Mouse (Mus musculus) layer of hippocampus, adult 9-10 months (tissue): ENCODE results near the gene Dok4.
"Not testable (repeated sequence)": the region's sequence is repeated elsewhere in the genome, so short reads cannot be mapped to it uniquely, and the experiment has no call there.

Experiments used
- DNase-seq: peaks from one replicate; pipeline ENCODE4 v3.0.0; 2022; ENCODE audit warnings: low spot score

The Dok4 gene

DNA sequence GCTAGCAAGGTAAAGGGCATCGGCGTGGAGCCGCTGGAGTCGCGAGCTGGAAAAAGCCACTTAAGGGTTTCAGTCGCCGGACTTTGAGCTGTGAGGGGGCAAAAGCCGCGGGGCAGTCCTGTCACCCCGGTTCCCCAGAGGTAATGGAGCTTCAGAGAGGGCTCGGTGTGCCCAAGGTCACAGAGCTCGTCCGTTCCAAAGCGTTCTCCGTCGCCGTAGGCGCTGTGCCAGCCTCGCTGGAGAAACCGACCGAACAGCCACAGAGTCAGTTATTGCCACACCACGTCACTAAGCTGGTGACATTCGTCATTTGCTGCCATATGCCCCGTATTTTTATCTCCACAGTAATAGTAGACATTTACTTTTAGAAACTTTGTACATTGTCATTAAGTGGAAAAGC lies 37.5 kb downstream of the Dok4 start:
- peak; percentile 58 for DNase-seq

DNA sequence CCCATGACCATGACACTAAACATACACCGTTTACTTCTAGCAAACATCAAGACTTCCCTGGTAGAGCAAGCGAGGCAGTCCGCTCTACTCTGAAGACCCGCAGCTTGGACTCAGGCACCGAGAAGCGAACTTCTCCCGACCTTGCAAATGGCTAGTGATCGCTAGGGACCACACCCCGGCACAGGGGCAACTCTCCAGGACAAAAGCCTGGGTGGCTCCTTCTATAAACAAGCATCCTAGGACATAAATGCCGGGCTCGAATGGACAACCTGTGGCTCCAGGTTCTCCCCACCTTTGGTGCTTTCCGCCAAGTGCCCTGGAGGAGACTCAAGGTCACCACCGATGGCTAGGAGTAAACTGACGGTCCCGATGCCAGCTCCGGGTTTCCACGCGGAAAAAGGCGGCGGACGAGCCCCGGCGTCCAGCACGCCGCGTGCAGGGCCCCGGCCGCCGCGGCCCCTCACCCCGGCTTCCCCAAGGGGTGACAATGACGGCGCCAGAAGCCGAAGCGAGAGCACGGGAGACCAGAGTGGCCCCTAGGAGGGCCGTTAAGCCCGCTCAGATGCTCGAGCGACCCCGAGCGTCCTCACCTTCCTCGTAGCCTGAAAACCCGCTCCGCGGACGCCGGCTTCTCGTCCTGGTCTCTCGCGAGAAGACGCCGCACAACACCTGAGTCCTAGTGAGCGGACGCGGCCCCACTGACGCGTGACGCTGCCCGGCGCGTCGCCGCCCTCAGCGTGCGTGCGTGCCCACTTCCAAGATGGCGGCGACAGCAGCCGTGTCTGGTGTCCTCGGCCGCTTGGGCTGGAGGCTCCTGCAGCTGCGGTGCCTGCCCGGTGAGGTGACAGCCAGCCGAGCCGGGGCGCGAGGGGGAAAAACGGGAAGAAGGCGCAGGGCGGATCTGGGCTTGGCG lies 38.2 kb downstream of the Dok4 start, which contains the start of the genes Coq9 and Ciapin1:
Gene Coq9, plus strand, starts transcription at position 660 of the 913 bp plus-strand sequence.
Gene Ciapin1, minus strand, starts transcription at position 697 of the 913 bp plus-strand sequence.
- peak; percentile 83 for DNase-seq

DNA sequence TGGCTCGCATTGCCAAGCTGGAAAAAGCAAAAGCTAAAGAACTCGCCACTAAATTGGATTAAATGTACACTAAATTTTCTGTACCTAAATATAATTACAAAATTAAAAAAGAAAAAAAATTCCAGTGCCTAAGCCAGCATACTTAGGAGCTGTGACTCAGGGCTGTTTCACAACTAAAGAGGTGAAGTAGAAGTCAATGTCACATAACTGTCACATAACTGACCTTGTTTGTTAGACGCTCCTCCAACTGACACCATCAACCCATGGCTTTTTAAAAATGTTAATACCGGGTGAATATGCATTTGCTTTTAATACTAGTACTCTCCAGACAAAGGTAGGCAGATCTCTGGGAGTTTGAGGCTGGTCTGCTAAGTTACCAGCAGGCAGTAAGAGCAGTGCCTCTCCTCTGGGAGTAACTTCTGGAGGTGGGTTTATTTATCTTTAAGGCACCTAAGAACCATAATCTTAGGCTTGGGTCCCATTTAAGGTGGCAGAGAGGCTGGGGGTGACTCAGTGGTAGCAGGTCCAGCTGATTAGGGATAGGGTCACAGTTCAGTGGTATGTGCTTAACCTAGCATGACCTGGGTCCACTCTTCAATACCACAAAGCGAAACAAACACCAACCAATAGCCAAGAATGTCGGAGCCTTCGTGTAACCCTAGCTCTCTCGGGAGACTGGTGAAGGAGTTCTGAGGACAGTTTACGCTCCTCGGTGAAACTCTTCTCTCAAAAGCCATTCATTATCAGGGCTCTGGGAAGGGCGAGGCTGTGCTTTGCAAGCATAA lies 39.5 kb downstream of the Dok4 start:
- DNase-seq = no peak

- not testable (repeated sequence) for DNase-seq
These were observed 40.4 kb downstream of the Dok4 start for GRCm38 (mm10) chr8:94835751-94836150.

DNA sequence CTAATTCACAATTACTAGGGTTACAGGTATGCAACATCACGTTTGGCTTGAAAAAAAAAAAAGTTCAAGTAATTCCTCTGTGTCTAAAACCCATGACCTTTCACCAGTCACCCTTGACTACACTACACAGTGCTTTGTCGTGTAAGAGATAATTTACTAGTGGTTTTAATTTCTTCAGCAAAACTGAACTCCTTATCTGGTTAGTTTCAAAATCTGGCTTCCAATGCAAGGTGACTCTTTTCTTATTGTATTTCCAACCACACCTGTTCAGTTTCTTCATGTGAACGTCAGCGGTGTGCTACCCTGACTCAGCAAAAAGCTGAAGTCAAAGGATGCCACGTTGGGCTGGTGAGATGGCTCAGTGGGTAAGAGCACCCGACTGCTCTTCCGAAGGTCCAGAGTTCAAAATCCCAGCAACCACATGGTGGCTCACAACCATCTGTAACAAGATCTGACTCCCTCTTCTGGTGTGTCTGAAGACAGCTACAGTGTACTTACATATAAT lies 42.2 kb downstream of the Dok4 start:
- DNase-seq = not testable (repeated sequence)

DNA sequence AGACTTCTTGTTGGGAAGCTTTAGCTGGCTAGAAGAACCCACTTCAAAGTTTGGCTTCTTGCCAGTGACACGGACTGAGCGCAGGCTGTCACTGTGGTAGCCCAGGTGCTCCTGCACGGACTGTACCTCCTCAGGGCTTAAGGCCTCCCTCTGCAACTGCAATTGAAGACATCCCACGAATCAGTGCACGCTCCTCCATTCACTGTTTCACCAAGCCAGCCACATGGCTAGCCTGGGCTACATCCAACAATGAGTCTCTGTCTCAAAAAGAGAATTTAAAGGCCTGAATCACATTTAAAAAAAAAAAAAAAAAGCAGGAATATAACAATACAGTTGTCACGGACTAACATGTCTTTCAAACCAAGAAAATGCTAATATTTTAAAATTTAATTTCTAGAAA lies 47.8 kb downstream of the Dok4 start:
- DNase-seq = no peak

DNA sequence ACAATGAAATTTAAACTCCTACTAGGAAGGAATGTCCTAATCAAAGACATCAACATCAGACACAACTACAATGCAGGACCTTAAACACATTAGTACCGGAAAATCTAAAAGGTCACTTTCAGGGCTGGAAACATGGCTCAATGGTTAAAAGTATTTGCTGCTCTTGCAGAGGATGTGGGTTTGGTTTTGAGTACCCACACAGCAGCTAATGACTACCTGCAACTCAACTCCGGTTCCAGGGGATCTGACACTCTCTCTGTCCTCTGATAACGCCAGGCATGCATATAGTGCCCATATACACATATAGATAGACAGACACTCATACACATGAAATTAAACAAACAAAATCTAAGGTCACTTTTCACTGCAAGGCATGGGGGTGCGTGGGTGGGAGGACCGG lies 49.9 kb downstream of the Dok4 start:
- no peak for DNase-seq

- DNase-seq = no peak
These were observed 51.0 kb downstream of the Dok4 start for GRCm38 (mm10) chr8:94825170-94825569.

DNA sequence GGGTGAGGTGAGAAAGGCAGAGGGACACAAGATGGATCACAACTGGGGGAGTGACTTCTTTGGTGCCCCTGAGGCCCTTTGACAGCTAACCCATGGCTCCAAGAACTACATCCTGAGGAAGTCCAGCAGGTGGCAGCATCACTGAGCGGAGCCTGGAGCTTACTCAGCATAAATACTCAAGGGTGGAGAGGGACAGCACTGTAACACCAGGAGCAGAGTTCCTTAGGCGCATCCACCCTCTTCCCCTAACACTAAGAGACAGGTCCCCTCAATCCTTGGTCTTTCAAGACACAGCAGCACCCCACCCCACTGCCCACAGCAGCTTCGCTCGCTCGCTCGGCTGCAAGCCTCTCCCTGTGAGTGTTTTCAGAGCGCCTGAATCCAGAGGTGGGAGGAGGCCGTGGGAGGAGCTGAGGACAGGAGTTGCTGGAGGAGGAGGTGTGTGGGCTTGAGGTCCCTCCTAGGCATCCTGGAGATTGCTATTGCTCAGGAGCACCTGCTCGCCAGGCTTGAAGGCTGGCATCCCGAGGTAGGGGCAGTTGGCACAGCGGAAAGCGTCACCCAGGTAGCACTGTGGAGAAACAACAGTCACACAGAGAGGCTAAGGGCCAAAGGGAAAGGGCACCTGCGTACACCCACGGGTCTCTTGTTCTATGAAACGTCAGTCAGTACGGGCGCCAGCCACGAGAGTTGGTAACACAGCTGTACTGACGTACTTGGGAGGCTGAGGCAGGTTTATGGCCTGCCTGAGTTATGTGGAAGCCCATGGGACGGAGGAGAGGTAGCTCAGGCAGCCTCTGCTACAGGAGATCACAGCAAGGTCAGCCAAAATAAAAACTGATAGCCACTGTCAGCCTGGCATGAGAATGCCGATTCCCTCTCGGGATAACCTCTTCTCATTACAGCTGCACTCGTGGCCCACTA lies 53.2 kb downstream of the Dok4 start:
- no peak for DNase-seq

- no peak for DNase-seq
These were observed 54.7 kb downstream of the Dok4 start for GRCm38 (mm10) chr8:94821381-94821780.

DNA sequence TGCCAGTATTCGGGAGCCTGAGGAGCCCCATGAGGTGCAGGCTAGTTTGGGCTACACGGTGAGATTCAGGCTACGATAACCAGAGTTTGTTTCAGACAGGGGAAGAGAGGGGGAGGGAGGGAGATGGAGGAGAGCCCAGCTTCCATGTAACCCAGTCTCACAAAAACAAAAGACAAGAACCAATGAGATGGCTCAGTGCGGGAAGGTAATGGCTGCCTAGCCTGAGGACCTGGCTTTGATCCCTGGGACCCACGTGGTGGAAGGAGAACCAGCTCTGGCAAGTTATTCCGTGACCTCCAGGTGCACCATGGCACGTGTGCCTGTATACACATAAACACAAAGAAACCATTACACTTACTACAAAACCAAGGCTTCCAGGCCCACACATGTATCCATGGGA lies 55.6 kb downstream of the Dok4 start:
- DNase-seq = no peak

GRCm38 (mm10) chr8:94819671-94820179 lies 56.4 kb downstream of the Dok4 start:
- no peak for DNase-seq

DNA sequence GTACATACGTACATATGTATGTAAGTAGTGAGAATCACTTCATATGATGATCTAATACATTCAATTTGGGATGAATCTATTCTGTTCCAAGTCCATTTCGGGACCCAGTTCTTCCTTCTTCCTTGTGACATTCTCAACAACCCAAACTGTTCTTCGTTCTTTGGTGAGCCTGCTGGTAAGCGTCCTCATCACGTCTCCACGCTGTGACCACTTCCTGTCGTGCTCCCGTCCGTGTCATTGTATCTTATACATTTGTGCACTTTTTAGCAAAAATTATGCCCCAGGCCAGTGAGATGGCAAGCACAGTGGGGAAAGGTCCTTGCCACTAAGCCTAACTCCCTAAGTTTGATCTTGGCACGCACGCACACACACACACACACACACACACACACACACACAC lies 58.2 kb downstream of the Dok4 start:
- no peak for DNase-seq

- DNase-seq = no peak
These were observed 61.6 kb downstream of the Dok4 start for GRCm38 (mm10) chr8:94814556-94814955.
